Mouse (Mus musculus) midbrain, embryonic 11.5 days (tissue): Measurements from ENCODE around the gene Etnk2. TPM values are rescaled to one million over a fixed set of nuclear protein-coding genes. Genes with fewer than 3 reads are reported as not detected.
A peak's percentile ranks its signal among the peaks of the same experiment; 100 is the strongest.
"Not testable (repeated sequence)": the region's sequence is repeated elsewhere in the genome, so short reads cannot be mapped to it uniquely, and the experiment has no call there.

Experiments
- ATAC-seq: fragments of 200-750 bp; cut with Nextera tagmentation; 2 replicates; pipeline ENCODE4 v1.8.0; 2017; ENCODE audit warnings: moderate TSS enrichment, moderate library complexity; ENCODE audit not compliant: low FRiP score
- DNase-seq: peaks from one replicate; pipeline ENCODE4 v3.0.0; 2015; ENCODE audit warnings: low spot score; ENCODE audit errors: missing footprints
- H3K27ac ChIP-seq: fragments of 300-500 bp; sonication (generic); 2 replicates; pipeline ENCODE4 v1.5.1; 2014; ENCODE audit warnings: low read depth, low read length
- H3K27me3 ChIP-seq: fragments of 300-500 bp; sonication (generic); 2 replicates; pipeline ENCODE4 v1.6.1; 2014; ENCODE audit warnings: mild to moderate bottlenecking, low read length, moderate library complexity, mixed read lengths; ENCODE audit not compliant: control insufficient read depth, insufficient read depth
- H3K36me3 ChIP-seq: fragments of 300-500 bp; sonication (generic); 2 replicates; pipeline ENCODE4 v1.6.1; 2014; ENCODE audit warnings: mild to moderate bottlenecking, low read length, moderate library complexity, mixed read lengths; ENCODE audit not compliant: control insufficient read depth, insufficient read depth
- H3K4me1 ChIP-seq: fragments of 300-500 bp; sonication (generic); 2 replicates; pipeline ENCODE4 v1.6.1; 2014; ENCODE audit warnings: low read length; ENCODE audit not compliant: control insufficient read depth, insufficient read depth
- H3K4me2 ChIP-seq: fragments of 300-500 bp; sonication (generic); 2 replicates; pipeline ENCODE4 v1.6.1; 2014; ENCODE audit warnings: mild to moderate bottlenecking, moderate library complexity
- H3K4me3 ChIP-seq: fragments of 300-500 bp; sonication (generic); 2 replicates; pipeline ENCODE4 v1.5.1; 2014; ENCODE audit warnings: low read depth, low read length
- H3K9ac ChIP-seq: fragments of 300-500 bp; sonication (generic); 2 replicates; pipeline ENCODE4 v1.6.1; 2014; ENCODE audit warnings: low read length
- H3K9me3 ChIP-seq: fragments of 300-500 bp; sonication (generic); 2 replicates; pipeline ENCODE4 v1.6.1; 2016; ENCODE audit warnings: low read length; ENCODE audit not compliant: control insufficient read depth
- WGBS: fragments of 180-500 bp; shearing (Covaris S2); extraction: QIAGEN DNeasy Blood & Tissue Kit; methylation state at CpG from one replicate; pipeline ENCODE4 v1.1.7; 2014; 5-methylcytosine and 5-hydroxymethylcytosine counted together
- polyA plus RNA-seq: library from polyadenylated mRNA; unstranded; fragments of >200 nt; fragmentation: Nextera tagmentation; extraction: Ambion mirVana; gene quantifications from 2 replicates; pipeline ENCODE4 v1.2.1, GENCODE M21; 2014

Etnk2 gene
- polyA plus RNA-seq, 1 experiment from 2014 or later = 2.5 TPM

DNA sequence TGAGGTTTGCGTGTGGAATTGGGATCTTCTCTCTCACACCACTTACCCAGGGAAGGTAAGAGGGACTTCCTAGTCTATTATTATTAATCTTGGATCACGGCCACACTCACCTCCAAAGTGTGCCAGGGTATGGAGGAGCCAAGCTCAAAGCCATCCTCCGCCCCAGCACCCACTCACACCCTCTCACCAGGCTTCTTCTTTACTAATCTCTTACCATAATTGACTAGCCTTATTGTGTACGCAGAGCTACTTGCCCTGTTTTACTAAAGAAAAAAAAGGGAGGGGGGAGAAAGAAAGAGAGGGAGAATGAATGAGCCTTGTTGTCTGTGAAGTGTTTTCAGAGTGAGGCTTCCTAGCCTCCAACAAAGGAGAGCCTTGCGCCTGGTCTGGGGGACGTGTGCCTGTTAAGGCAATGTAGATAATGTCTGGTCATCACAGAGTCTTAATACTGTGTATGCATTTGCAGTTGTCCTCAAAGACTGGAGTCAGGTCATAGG is 35.0 kb upstream of the Etnk2 start:
- no peak overlapping the region for H3K27ac ChIP-seq
- H3K9me3 ChIP-seq = no peaks in the 10 kb centered on the region
- DNase-seq = no peak
- H3K9ac ChIP-seq = no peak overlapping the region
- no peak overlapping the region for H3K4me2 ChIP-seq
- H3K4me1 ChIP-seq = peaks cover 18% of the 10 kb centered on the region
- WGBS = 57% methylated on average over 6 of the region's 6 CpGs
- H3K36me3 ChIP-seq = no peaks in the 10 kb centered on the region
- peak; percentile 45; the same call in 1 of the 2 replicates for ATAC-seq
- H3K27me3 ChIP-seq = peaks cover 12% of the 10 kb centered on the region; the same call in 1 of the 2 replicates
- no peak overlapping the region for H3K4me3 ChIP-seq

DNA sequence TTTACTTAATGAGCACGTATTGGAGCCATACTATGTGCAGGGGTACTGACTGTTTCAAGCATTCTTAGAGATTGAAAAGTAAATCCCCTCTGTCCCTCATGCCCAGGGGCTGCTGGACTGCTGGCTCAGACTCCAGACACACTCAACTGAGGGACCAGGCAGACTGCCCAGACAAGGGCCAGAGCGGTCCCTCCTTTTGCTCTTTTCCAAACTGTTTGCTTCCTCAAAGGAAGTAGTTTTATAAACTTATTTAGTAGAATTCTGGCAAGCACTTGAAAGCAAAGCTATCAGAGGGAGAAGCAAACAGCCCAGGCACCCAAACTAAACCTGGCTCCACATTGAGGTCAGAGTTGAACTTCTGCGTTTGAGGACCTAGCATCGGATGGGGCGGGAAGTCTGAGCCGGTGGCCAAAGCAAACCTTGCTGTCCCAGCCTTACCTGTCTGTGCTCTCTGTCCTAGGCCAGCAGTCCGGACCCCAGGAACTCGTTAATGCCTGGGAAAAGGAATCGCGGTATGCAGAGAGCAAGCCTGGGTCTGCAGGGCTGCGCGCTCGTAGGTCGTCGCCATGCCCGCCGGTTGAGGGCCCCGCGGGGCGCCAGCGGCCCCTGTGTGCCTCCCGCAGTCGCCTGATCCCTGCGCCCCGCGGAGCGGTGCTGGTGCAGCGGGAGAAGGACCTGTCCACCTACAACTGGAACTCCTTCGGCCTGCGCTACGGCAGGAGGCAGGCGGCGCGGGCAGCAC is 34.3 kb upstream of the Etnk2 start:
- Histone ChIP-seq H3K4me3 (peak overlapping the region; percentile 19), H3K27me3 (peaks cover 12% of the 10 kb centered on the region; the same call in 1 of the 2 replicates), H3K9me3 (no peaks in the 10 kb centered on the region), H3K4me1 (peaks cover 18% of the 10 kb centered on the region), H3K27ac (no peak overlapping the region), H3K9ac (peak overlapping the region; percentile 58), H3K4me2 (peak overlapping the region; percentile 58), H3K36me3 (no peaks in the 10 kb centered on the region)
- DNase-seq (peak; percentile 93), ATAC-seq (no peak)
- WGBS = 7% methylated on average over 34 of the region's 34 CpGs

DNA sequence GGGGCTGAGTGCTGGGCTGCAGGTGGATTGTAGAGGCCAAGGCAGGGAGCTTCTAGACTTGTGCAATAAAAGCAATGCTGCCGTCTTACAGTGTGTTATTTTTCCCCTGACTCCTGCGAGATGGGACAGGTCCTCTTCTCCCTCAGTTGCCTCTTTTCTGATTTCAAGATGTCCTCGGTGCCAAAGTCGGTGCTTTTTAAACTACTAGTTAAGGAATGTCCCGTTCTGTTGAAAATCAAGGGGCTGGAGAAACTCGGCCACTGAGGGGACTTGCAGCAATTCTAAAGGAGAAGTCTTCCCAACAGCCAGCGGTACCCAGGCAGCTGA is 33.8 kb upstream of the Etnk2 start:
- H3K27me3 ChIP-seq = peaks cover 12% of the 10 kb centered on the region; the same call in 1 of the 2 replicates
- WGBS = 19% methylated on average over 7 of the region's 7 CpGs
- peaks cover 18% of the 10 kb centered on the region for H3K4me1 ChIP-seq
- peak overlapping the region; percentile 58 for H3K4me2 ChIP-seq
- ATAC-seq (no peak), DNase-seq (peak; percentile 92)
- H3K4me3 ChIP-seq = peak overlapping the region; percentile 19; the same call in 1 of the 2 replicates
- no peaks in the 10 kb centered on the region for H3K9me3 ChIP-seq
- peak overlapping the region; percentile 58 for H3K9ac ChIP-seq
- H3K27ac ChIP-seq = no peak overlapping the region
- H3K36me3 ChIP-seq = no peaks in the 10 kb centered on the region

DNA sequence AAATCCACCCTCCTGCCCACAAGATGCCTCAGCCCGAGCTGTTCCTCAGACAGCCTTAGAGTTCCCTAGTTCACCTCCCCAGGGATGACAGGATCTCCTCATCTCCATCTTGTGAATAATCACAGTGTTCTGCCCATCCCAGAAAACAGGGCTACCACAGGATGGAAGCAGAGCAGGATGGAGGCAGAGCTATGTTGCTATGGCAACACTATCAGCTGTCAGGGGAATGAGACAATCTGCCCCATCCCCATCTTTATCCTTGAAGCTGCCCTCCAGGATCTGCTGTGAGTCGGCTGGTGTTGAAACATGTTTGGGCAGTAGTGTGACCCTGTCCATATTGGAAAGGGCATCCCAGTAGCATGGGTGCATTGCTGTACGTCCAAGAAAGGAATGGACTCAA is 32.2 kb upstream of the Etnk2 start:
- H3K9me3 ChIP-seq = no peaks in the 10 kb centered on the region
- H3K4me2 ChIP-seq = no peak overlapping the region
- no peak overlapping the region for H3K27ac ChIP-seq
- H3K4me3 ChIP-seq = no peak overlapping the region
- no peaks in the 10 kb centered on the region for H3K36me3 ChIP-seq
- no peak overlapping the region for H3K9ac ChIP-seq
- WGBS = 34% methylated on average over 3 of the region's 3 CpGs
- H3K27me3 ChIP-seq = peaks cover 12% of the 10 kb centered on the region; the same call in 1 of the 2 replicates
- ATAC-seq (peak; percentile 60; the same call in 1 of the 2 replicates), DNase-seq (no peak)
- peaks cover 18% of the 10 kb centered on the region for H3K4me1 ChIP-seq

DNA sequence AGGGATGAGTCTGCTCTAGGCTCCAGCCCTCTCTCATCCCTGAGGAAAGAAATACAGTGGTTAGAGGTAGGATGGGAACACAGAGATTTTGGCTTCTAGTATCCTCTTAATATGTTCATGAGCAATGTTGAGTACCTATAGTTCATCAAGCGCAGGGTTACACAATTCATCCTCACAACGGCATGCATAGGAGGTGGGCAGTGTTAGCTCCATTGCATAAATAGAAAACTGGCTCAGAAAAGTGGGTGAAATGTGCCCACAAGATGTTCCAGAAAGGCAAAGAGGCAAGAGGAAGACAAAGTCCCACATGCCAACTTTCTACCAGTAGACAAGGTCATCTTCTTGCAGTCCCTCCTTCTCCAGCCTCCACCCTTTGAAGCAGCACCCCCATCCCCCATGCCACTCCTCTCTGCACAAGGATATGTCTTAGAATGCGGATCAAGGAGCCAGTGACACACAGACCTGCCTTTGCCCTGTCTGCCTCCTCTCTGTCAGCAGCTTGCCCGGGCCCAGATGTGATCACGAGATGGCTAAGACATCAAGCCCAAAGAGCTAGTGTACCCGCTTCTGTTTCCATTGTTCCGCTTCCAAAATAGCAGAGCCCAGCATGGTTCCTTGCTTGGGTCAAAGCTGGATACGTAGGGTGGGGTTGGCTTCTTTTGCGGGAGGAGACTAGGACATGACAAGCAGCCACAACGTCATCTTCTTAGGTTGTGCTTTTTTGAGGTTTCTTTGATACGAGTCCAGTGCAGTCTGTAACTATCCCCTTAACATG is 30.5 kb upstream of the Etnk2 start:
- DNase-seq (no peak), ATAC-seq (no peak)
- Histone ChIP-seq H3K27ac (no peak overlapping the region), H3K9me3 (no peaks in the 10 kb centered on the region), H3K9ac (no peak overlapping the region), H3K27me3 (peaks cover 12% of the 10 kb centered on the region; the same call in 1 of the 2 replicates), H3K4me1 (peaks cover 18% of the 10 kb centered on the region), H3K4me2 (no peak overlapping the region), H3K4me3 (no peak overlapping the region), H3K36me3 (no peaks in the 10 kb centered on the region)
- 90% methylated on average over 11 of the region's 11 CpGs for whole genome bisulfite sequencing

DNA sequence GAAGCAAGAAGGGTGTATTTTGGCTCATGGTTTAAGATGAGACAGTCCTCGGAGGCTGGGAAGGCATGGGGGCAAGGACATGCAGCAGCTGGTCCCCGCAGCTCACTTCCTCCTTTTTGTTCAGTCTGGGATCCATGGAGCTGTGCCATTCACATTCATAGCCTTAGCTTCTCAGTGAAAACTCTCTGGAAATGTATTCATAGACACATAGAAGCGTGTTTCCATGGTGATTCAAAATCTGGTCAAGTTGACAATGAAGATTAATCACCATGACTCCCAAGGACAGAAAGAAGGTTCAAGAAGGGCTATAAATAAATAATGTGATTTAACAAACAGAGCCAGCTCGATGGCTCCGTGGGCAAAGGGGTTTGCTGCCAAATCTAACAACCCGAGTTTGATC is 29.4 kb upstream of the Etnk2 start:
- Histone ChIP-seq H3K27ac (no peak overlapping the region), H3K9me3 (no peaks in the 10 kb centered on the region), H3K4me1 (peaks cover 14% of the 10 kb centered on the region), H3K9ac (no peak overlapping the region), H3K4me3 (no peak overlapping the region), H3K27me3 (peaks cover 9% of the 10 kb centered on the region; the same call in 1 of the 2 replicates), H3K36me3 (no peaks in the 10 kb centered on the region), H3K4me2 (no peak overlapping the region)
- 47% methylated on average over 6 of the region's 6 CpGs for WGBS
- ATAC-seq = peak; percentile 16; the same call in 1 of the 2 replicates
- DNase-seq = peak; percentile 91

DNA sequence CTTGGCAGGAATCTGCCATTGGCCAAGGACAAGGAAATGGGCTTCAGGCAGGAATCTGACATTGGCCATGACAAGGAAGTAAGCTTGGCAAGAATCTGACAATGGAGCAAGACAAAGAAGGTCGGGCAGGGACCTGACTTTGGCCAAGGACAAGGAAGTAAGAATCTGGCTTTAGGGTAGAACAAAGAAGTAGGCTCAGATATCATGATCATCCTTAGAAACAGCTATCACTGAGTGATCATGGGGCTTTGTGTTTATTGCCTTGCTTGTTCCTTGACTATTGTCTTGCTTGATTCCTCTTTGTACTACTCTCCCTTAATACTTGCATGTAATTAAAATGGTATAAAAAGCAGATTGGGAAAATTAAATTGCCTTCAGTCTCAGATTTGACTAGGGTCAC is 23.0 kb upstream of the Etnk2 start:
- 57% methylated on average over 1 of the region's 1 CpGs for WGBS
- not testable (repeated sequence) for H3K27me3 ChIP-seq, ATAC-seq

DNA sequence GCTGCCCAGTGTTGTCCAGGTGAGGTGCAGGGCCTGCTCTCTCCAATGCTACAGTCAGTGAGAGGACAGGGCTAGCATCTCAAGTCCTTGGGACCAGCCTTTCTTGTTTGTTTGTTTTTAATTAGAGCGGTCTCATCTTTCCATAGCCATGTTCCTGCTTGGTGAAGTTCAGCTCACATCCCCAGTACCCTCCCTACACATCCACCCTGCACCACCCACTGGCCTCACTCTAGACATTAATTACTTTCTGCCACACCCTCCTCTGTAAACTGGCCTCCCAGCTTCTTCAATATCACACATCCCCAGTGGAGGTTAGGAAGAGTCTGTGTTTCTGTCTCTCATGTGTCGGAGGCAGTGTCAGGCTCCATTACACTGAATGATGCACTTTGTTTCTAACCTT is 19.0 kb upstream of the Etnk2 start:
- no peaks in the 10 kb centered on the region for H3K36me3 ChIP-seq
- WGBS = 95% methylated on average over 2 of the region's 2 CpGs
- no peak overlapping the region for H3K27ac ChIP-seq

More for the DNA sequence above, 23.0 kb upstream of the Etnk2 start:
- not testable (repeated sequence) for DNase-seq, H3K4me1 ChIP-seq, H3K9me3 ChIP-seq, H3K4me3 ChIP-seq, H3K27ac ChIP-seq, H3K36me3 ChIP-seq, H3K4me2 ChIP-seq, H3K9ac ChIP-seq

DNA sequence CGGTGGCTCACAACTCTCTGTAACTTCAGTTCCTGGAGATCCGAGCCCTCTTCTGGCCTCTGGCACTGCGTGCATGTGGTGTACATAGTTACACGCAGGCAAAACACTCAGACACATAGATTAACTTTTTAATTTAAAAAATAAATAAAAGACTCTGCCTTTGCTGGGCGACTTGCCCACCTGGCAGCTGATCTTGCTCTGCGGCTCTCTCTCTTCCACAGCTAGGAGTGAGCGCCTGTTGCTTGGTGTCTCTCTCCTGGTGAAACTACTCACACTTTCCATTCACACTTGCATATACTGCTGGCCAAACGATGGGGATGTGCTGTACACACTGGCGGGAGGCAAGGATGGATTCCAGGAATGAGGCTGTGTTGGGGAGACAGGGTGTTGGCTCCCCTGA is 16.8 kb upstream of the Etnk2 start:
- ATAC-seq (no peak), DNase-seq (no peak)
- H3K36me3 ChIP-seq = no peaks in the 10 kb centered on the region
- no peak overlapping the region for H3K4me3 ChIP-seq
- no peak overlapping the region for H3K9ac ChIP-seq
- H3K4me1 ChIP-seq = no peaks in the 10 kb centered on the region
- no peaks in the 10 kb centered on the region for H3K27me3 ChIP-seq
- no peak overlapping the region for H3K27ac ChIP-seq
- WGBS = 89% methylated on average over 9 of the region's 9 CpGs
- no peak overlapping the region for H3K4me2 ChIP-seq
- no peaks in the 10 kb centered on the region for H3K9me3 ChIP-seq

More for the DNA sequence above, 19.0 kb upstream of the Etnk2 start:
- ATAC-seq (no peak), DNase-seq (no peak)
- no peaks in the 10 kb centered on the region for H3K4me1 ChIP-seq
- no peaks in the 10 kb centered on the region for H3K9me3 ChIP-seq
- H3K4me2 ChIP-seq = no peak overlapping the region
- H3K9ac ChIP-seq = no peak overlapping the region
- no peaks in the 10 kb centered on the region for H3K27me3 ChIP-seq
- no peak overlapping the region for H3K4me3 ChIP-seq
